Mouse (Mus musculus): ENCODE results near the gene Usf3.

DNA sequence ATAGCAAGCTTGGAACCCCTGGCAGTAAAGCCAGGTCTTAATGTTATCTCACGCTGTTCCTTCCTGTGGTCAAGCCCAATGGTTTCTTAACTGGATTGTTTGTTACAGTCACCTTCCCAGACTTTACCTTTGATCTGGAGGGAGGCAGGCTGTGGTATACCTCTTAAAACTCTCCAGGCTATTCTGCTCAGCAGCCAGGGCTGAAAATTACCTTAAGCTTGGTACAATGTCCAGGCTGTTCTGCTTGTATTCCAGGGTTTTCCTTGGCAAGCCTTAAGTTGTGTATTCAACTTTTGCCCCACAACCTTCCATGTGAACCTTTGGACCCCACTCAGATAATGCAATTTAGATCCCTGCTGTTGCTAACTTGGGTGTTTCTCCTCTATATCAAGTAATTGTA is 2.0 kb downstream of the Usf3 start:
- TF ChIP-seq POLR2A (IDR thresholded peaks at IDR 0.05; ENCODE audit: borderline replicate concordance, extremely low read depth, low read depth, low read length) (no peak), CTCF (IDR thresholded peaks at IDR 0.05; ENCODE audit: insufficient read depth, low read length) (no peak)

Measured in lung, adult 2 months (tissue).